Mouse (Mus musculus) spleen, adult 2 months (tissue): ENCODE results near the gene P2rx3. TPM values are rescaled to one million over a fixed set of nuclear protein-coding genes. Genes with fewer than 3 reads are reported as not detected.

Experiments used
- DNase-seq, 2 experiments: peaks; one replicate each; pipeline versions ENCODE4 v3.0.0 to v3.0.0-alpha.2; 2012 to 2021; ENCODE audit warnings: low spot score in 2 of 2, low read depth in 1 of 2
- H3K27ac ChIP-seq: fragments of 200-500 bp; 2 replicates; pipeline ENCODE4 v1.5.1; 2012; ENCODE audit warnings: low read length, inconsistent platforms; ENCODE audit not compliant: insufficient read depth
- H3K27me3 ChIP-seq: fragments of 200-500 bp; 2 replicates; pipeline ENCODE4 v1.6.1; 2012; ENCODE audit warnings: mild to moderate bottlenecking, moderate library complexity, low read length, inconsistent platforms; ENCODE audit not compliant: control insufficient read depth, insufficient read depth
- H3K36me3 ChIP-seq: fragments of 200-500 bp; 2 replicates; pipeline ENCODE4 v1.6.1; 2012; ENCODE audit warnings: mild to moderate bottlenecking, low read length, inconsistent platforms; ENCODE audit not compliant: control insufficient read depth, insufficient read depth
- H3K4me1 ChIP-seq: fragments of 200-500 bp; 2 replicates; pipeline ENCODE4 v1.6.1; 2011; ENCODE audit warnings: inconsistent platforms; ENCODE audit not compliant: control insufficient read depth, insufficient read depth, insufficient read length
- H3K4me3 ChIP-seq: fragments of 200-500 bp; 2 replicates; pipeline ENCODE4 v1.5.1; 2011; ENCODE audit warnings: mild to moderate bottlenecking, inconsistent platforms; ENCODE audit not compliant: insufficient read depth, insufficient read length; ENCODE audit errors: extremely low read depth
- CTCF ChIP-seq: fragments of 200-500 bp; IDR thresholded peaks from 2 replicates; pipeline ENCODE4 v1.5.1; 2011; ENCODE audit warnings: mild to moderate bottlenecking, inconsistent platforms; ENCODE audit not compliant: insufficient read depth, insufficient read length, insufficient replicate concordance; ENCODE audit errors: extremely low read depth
- POLR2A ChIP-seq: fragments of 200-500 bp; IDR thresholded peaks from 2 replicates; pipeline ENCODE4 v1.6.1; 2011; ENCODE audit warnings: low read depth, low read length, inconsistent platforms
- WGBS: fragments of 180-500 bp; shearing (Covaris S2); methylation state at CpG from one replicate; pipeline ENCODE4 v1.1.7; 2018; 5-methylcytosine and 5-hydroxymethylcytosine counted together
- polyA plus RNA-seq: library from polyadenylated mRNA; depleted of rRNA; stranded (reverse); fragments of >200 nt; gene quantifications from 2 replicates; pipeline ENCODE4 v1.2.3, GENCODE M21; 2012; rRNA removed

P2rx3 gene
- polyA plus RNA-seq, 1 experiment: 0.28 TPM

DNA sequence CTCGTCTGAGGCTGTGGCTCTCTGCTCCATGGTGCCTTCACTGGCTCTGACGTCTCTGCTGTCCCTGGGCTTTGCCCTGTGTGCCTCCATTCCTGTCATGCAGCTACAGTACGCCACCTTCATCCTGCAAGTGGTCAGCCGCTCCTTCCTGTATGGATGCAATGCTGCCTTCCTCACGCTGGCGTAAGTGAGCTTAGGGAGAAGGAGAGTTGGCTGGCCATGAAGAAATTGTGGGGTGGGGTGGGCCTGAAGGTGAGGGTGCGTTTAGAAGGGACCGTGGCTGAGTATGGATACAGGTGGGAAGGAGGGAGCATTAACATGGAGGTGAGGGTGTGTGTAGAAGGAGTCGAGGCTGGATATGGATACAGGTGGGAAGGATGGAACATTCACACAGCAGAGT is 81.8 kb downstream of the P2rx3 start:
- Histone ChIP-seq H3K27me3 (no peaks in the 10 kb centered on the region), H3K36me3 (peaks cover 4% of the 10 kb centered on the region; the same call in 1 of the 2 replicates), H3K27ac (no peak overlapping the region), H3K4me3 (no peak overlapping the region), H3K4me1 (no peaks in the 10 kb centered on the region)
- TF ChIP-seq POLR2A (no peak), CTCF (no peak)
- no peak for DNase-seq
- WGBS: 98% methylated on average over 9 of the region's 9 CpGs

- WGBS: 91% methylated on average over 4 of the region's 4 CpGs
- no peak overlapping the region for H3K4me3 ChIP-seq
- DNase-seq: no peak
- H3K27me3 ChIP-seq: no peaks in the 10 kb centered on the region
- peaks cover 15% of the 10 kb centered on the region for H3K36me3 ChIP-seq
- TF ChIP-seq CTCF (no peak), POLR2A (no peak)
- H3K4me1 ChIP-seq: no peaks in the 10 kb centered on the region
- no peak overlapping the region for H3K27ac ChIP-seq
Measured at GRCm38 (mm10) chr2:84952693-84953092, 84.6 kb downstream of the P2rx3 start.

- Histone ChIP-seq H3K27me3 (no peaks in the 10 kb centered on the region), H3K27ac (no peak overlapping the region), H3K4me1 (no peaks in the 10 kb centered on the region), H3K4me3 (no peak overlapping the region), H3K36me3 (peaks cover 16% of the 10 kb centered on the region)
- no peak for DNase-seq
- TF ChIP-seq CTCF (no peak), POLR2A (no peak)
- 98% methylated on average over 1 of the region's 1 CpGs for WGBS
Measured at GRCm38 (mm10) chr2:84952251-84952650, 85.0 kb downstream of the P2rx3 start.

DNA sequence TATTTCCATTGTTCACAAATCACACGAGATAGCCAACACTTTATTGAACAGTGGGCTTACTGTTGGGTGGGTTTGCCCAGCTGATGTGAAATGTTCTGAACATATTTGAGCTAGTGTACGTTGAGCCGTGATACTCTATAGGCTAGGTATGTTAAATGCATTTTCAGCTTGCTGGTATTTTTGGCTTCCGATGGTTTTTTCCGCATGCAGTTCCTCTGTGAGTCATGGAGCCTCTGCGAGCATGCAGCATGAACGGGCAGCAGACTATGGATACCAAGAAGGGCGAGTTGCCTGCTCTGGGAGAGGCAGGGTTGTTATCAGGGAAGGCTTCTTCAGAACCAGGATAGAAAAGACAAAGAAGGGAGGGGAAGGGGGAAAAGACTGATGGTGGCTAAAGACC is 86.2 kb downstream of the P2rx3 start:
- no peaks in the 10 kb centered on the region for H3K4me1 ChIP-seq
- no peak overlapping the region for H3K4me3 ChIP-seq
- no peak overlapping the region for H3K27ac ChIP-seq
- TF ChIP-seq CTCF (no peak), POLR2A (no peak)
- no peaks in the 10 kb centered on the region for H3K27me3 ChIP-seq
- no peak for DNase-seq
- peaks cover 16% of the 10 kb centered on the region for H3K36me3 ChIP-seq
- WGBS: 95% methylated on average over 8 of the region's 8 CpGs

DNA sequence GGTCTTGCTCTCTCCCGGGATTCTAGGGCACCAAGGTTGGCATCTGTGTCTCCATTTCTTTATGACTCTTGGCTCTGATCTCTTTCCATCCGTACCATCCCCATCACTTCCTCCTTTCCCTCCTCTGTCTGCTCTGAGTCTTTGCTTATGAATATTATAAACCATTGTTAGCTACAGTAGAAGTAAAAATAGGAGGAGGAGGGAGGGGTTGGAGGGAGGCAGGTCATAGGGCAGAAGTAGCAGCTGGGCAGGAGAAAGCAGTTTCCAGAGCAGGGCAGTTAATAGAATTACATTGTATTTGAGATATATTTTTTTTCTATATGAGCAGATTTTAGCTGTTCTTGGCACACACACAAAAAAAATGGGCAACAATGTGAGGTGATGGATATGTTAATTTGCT is 88.5 kb downstream of the P2rx3 start:
- Histone ChIP-seq H3K4me3 (no peak overlapping the region), H3K27me3 (no peaks in the 10 kb centered on the region), H3K4me1 (no peaks in the 10 kb centered on the region), H3K36me3 (peaks cover 16% of the 10 kb centered on the region), H3K27ac (no peak overlapping the region)
- DNase-seq: no peak
- WGBS: 91% methylated on average over 2 of the region's 2 CpGs
- TF ChIP-seq CTCF (no peak), POLR2A (no peak)

Other genes starting within 250 kb of the P2rx3 start
- gene Ube2l6, start 238.6 kb downstream of the P2rx3 start, polyA plus RNA-seq: 125 and 250 TPM in 2 replicates
- 0.04 TPM in 1 of 2 replicates, not detected in the other for gene Smtnl1, start 214.8 kb downstream of the P2rx3 start, polyA plus RNA-seq
- 19.0 and 24.4 TPM in 2 replicates for gene Timm10, start 210.5 kb downstream of the P2rx3 start, polyA plus RNA-seq
- 59.6 and 70.0 TPM in 2 replicates for gene Slc43a1, start 198.6 kb downstream of the P2rx3 start, polyA plus RNA-seq
- gene Rtn4rl2, start 150.8 kb downstream of the P2rx3 start, polyA plus RNA-seq: 3.0 and 7.3 TPM in 2 replicates
- gene Slc43a3, start 100.9 kb downstream of the P2rx3 start, polyA plus RNA-seq: 45.3 and 51.1 TPM in 2 replicates
- gene Prg2, start 57.0 kb downstream of the P2rx3 start, polyA plus RNA-seq: 14.5 and 42.2 TPM in 2 replicates
- 3.7 and 5.0 TPM in 2 replicates for gene Prg3, start 49.2 kb downstream of the P2rx3 start, polyA plus RNA-seq
- 105 and 129 TPM in 2 replicates for gene Ssrp1, start 228 bp downstream of the P2rx3 start, polyA plus RNA-seq
- gene Tnks1bp1, start 10.6 kb upstream of the P2rx3 start, polyA plus RNA-seq: 20.3 and 25.0 TPM in 2 replicates
- 2.5 and 2.9 TPM in 2 replicates for gene Aplnr, start 98.8 kb upstream of the P2rx3 start, polyA plus RNA-seq
- 0.19 and 0.38 TPM in 2 replicates for gene Lrrc55, start 159.7 kb upstream of the P2rx3 start, polyA plus RNA-seq